Mouse (Mus musculus): ENCODE data around the gene Tub. TPM values are rescaled to one million over a fixed set of nuclear protein-coding genes. Genes with fewer than 3 reads are reported as not detected.

The Tub gene
- polyA plus RNA-seq, 1 experiment: 3.8 TPM

DNA sequence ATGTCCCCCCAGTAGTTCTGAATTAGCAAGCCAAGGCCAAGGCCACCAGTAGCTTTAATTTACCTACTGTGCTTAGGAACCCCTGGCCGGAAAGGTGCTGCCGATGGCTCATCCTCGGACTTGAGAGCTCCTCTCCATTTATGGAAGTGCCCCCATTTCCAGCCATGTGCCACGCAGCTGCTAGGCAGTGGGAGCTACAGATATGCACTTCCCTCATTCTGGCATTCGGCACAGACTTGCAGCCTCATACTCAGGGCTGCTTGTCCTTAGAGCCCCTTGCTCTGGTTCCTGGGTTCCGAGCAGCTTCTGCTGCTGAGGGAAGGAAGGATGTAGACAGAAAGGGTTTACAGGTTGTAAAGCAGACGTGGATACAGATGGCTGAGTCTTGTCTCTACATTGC lies 64.7 kb downstream of the Tub start:
- H3K4me3 ChIP-seq (ENCODE audit: low read depth, low read length): no peak overlapping the region
- H3K4me1 ChIP-seq (ENCODE audit: control insufficient read depth, insufficient read depth, low read length): no peaks in the 10 kb centered on the region
- H3K27ac ChIP-seq (ENCODE audit: insufficient read depth, low read length): no peak overlapping the region
- H3K27me3 ChIP-seq (ENCODE audit: control insufficient read depth, insufficient read depth, low read length, poor library complexity, severe bottlenecking): peaks cover 4% of the 10 kb centered on the region; the same call in 1 of the 2 replicates
- no peaks in the 10 kb centered on the region for H3K9me3 ChIP-seq (replicated peaks; ENCODE audit: control insufficient read depth, insufficient read depth, low read length, poor library complexity, severe bottlenecking)
- H3K9ac ChIP-seq (ENCODE audit: low read depth, poor library complexity, severe bottlenecking): no peak overlapping the region
- no peaks in the 10 kb centered on the region for H3K36me3 ChIP-seq (ENCODE audit: control insufficient read depth, insufficient read depth, low read length, poor library complexity, severe bottlenecking)
- TF ChIP-seq EP300 (IDR thresholded peaks at IDR 0.05; ENCODE audit: insufficient read depth, low read depth, low read length) (no peak), POLR2A (IDR thresholded peaks at IDR 0.05; ENCODE audit: insufficient read depth, low read length) (no peak), CTCF (IDR thresholded peaks at IDR 0.05; ENCODE audit: low read depth, low read length) (no peak)

GRCm38 (mm10) chr7:109016378-109016923 lies 66.3 kb downstream of the Tub start:
- no peaks in the 10 kb centered on the region for H3K9me3 ChIP-seq (replicated peaks; ENCODE audit: control insufficient read depth, insufficient read depth, low read length, poor library complexity, severe bottlenecking)
- no peaks in the 10 kb centered on the region for H3K36me3 ChIP-seq (ENCODE audit: control insufficient read depth, insufficient read depth, low read length, poor library complexity, severe bottlenecking)
- H3K4me3 ChIP-seq (ENCODE audit: low read depth, low read length): no peak overlapping the region
- H3K9ac ChIP-seq (ENCODE audit: low read depth, poor library complexity, severe bottlenecking): no peak overlapping the region
- no peaks in the 10 kb centered on the region for H3K4me1 ChIP-seq (ENCODE audit: control insufficient read depth, insufficient read depth, low read length)
- TF ChIP-seq EP300 (IDR thresholded peaks at IDR 0.05; ENCODE audit: insufficient read depth, low read depth, low read length) (no peak), POLR2A (IDR thresholded peaks at IDR 0.05; ENCODE audit: insufficient read depth, low read length) (no peak), CTCF (IDR thresholded peaks at IDR 0.05; ENCODE audit: low read depth, low read length) (no peak)
- H3K27ac ChIP-seq (ENCODE audit: insufficient read depth, low read length): no peak overlapping the region
- no peaks in the 10 kb centered on the region for H3K27me3 ChIP-seq (ENCODE audit: control insufficient read depth, insufficient read depth, low read length, poor library complexity, severe bottlenecking)

DNA sequence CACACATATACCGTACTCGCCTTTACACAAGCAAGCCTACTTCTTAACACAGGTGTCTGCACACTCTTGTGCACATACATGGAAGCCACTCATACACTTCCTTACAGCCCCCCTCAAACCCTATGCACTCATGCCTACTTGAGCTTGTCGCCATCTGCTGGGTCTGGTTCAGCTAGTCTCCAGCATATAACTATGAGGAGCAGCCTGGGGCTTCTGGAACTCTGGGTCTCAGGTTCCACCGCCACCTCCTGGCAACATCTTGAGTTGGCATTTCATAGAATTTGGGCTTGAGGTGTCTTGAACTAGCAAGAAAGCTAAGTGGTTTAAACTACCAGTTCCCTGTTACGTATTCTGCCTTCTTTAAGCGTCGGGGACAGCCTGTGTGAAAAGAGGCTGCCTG lies 69.1 kb downstream of the Tub start:
- H3K27ac ChIP-seq (ENCODE audit: insufficient read depth, low read length): no peak overlapping the region
- no peak for TF ChIP-seq CTCF (IDR thresholded peaks at IDR 0.05; ENCODE audit: low read depth, low read length)
- TF ChIP-seq EP300 (IDR thresholded peaks at IDR 0.05; ENCODE audit: insufficient read depth, low read depth, low read length): no peak
- TF ChIP-seq POLR2A (IDR thresholded peaks at IDR 0.05; ENCODE audit: insufficient read depth, low read length): no peak
- H3K4me3 ChIP-seq (ENCODE audit: low read depth, low read length): no peak overlapping the region
- H3K9me3 ChIP-seq (replicated peaks; ENCODE audit: control insufficient read depth, insufficient read depth, low read length, poor library complexity, severe bottlenecking): no peaks in the 10 kb centered on the region
- H3K36me3 ChIP-seq (ENCODE audit: control insufficient read depth, insufficient read depth, low read length, poor library complexity, severe bottlenecking): no peaks in the 10 kb centered on the region
- H3K9ac ChIP-seq (ENCODE audit: low read depth, poor library complexity, severe bottlenecking): no peak overlapping the region
- H3K4me1 ChIP-seq (ENCODE audit: control insufficient read depth, insufficient read depth, low read length): no peaks in the 10 kb centered on the region
- H3K27me3 ChIP-seq (ENCODE audit: control insufficient read depth, insufficient read depth, low read length, poor library complexity, severe bottlenecking): no peaks in the 10 kb centered on the region

- Histone ChIP-seq H3K4me1 (ENCODE audit: control insufficient read depth, insufficient read depth, low read length) (no peaks in the 10 kb centered on the region), H3K27me3 (ENCODE audit: control insufficient read depth, insufficient read depth, low read length, poor library complexity, severe bottlenecking) (no peaks in the 10 kb centered on the region), H3K9ac (ENCODE audit: low read depth, poor library complexity, severe bottlenecking) (no peak overlapping the region), H3K36me3 (ENCODE audit: control insufficient read depth, insufficient read depth, low read length, poor library complexity, severe bottlenecking) (no peaks in the 10 kb centered on the region), H3K9me3 (replicated peaks; ENCODE audit: control insufficient read depth, insufficient read depth, low read length, poor library complexity, severe bottlenecking) (no peaks in the 10 kb centered on the region), H3K27ac (ENCODE audit: insufficient read depth, low read length) (no peak overlapping the region), H3K4me3 (ENCODE audit: low read depth, low read length) (no peak overlapping the region)
- TF ChIP-seq CTCF (IDR thresholded peaks at IDR 0.05; ENCODE audit: low read depth, low read length) (peak; percentile 66), EP300 (IDR thresholded peaks at IDR 0.05; ENCODE audit: insufficient read depth, low read depth, low read length) (no peak)
These were observed 71.3 kb downstream of the Tub start for GRCm38 (mm10) chr7:109021428-109021827.

- no peak overlapping the region for H3K4me3 ChIP-seq (ENCODE audit: low read depth, low read length)
- no peaks in the 10 kb centered on the region for H3K36me3 ChIP-seq (ENCODE audit: control insufficient read depth, insufficient read depth, low read length, poor library complexity, severe bottlenecking)
- no peak overlapping the region for H3K9ac ChIP-seq (ENCODE audit: low read depth, poor library complexity, severe bottlenecking)
- no peaks in the 10 kb centered on the region for H3K27me3 ChIP-seq (ENCODE audit: control insufficient read depth, insufficient read depth, low read length, poor library complexity, severe bottlenecking)
- TF ChIP-seq POLR2A (IDR thresholded peaks at IDR 0.05; ENCODE audit: insufficient read depth, low read length) (no peak), EP300 (IDR thresholded peaks at IDR 0.05; ENCODE audit: insufficient read depth, low read depth, low read length) (no peak), CTCF (IDR thresholded peaks at IDR 0.05; ENCODE audit: low read depth, low read length) (no peak)
- H3K9me3 ChIP-seq (replicated peaks; ENCODE audit: control insufficient read depth, insufficient read depth, low read length, poor library complexity, severe bottlenecking): no peaks in the 10 kb centered on the region
- H3K4me1 ChIP-seq (ENCODE audit: control insufficient read depth, insufficient read depth, low read length): no peaks in the 10 kb centered on the region
- H3K27ac ChIP-seq (ENCODE audit: insufficient read depth, low read length): no peak overlapping the region
These were observed 75.6 kb downstream of the Tub start for GRCm38 (mm10) chr7:109025743-109026142.

GRCm38 (mm10) chr7:109026976-109027375 lies 76.8 kb downstream of the Tub start:
- Histone ChIP-seq H3K4me3 (ENCODE audit: low read depth, low read length) (no peak overlapping the region), H3K9me3 (replicated peaks; ENCODE audit: control insufficient read depth, insufficient read depth, low read length, poor library complexity, severe bottlenecking) (no peaks in the 10 kb centered on the region), H3K27me3 (ENCODE audit: control insufficient read depth, insufficient read depth, low read length, poor library complexity, severe bottlenecking) (no peaks in the 10 kb centered on the region), H3K4me1 (ENCODE audit: control insufficient read depth, insufficient read depth, low read length) (no peaks in the 10 kb centered on the region), H3K9ac (ENCODE audit: low read depth, poor library complexity, severe bottlenecking) (no peak overlapping the region), H3K36me3 (ENCODE audit: control insufficient read depth, insufficient read depth, low read length, poor library complexity, severe bottlenecking) (no peaks in the 10 kb centered on the region), H3K27ac (ENCODE audit: insufficient read depth, low read length) (no peak overlapping the region)
- TF ChIP-seq CTCF (IDR thresholded peaks at IDR 0.05; ENCODE audit: low read depth, low read length): no peak
- no peak for TF ChIP-seq POLR2A (IDR thresholded peaks at IDR 0.05; ENCODE audit: insufficient read depth, low read length)
- no peak for TF ChIP-seq EP300 (IDR thresholded peaks at IDR 0.05; ENCODE audit: insufficient read depth, low read depth, low read length)
